Mouse (Mus musculus): Measurements from ENCODE around the gene Gpc4. TPM values are rescaled to one million over a fixed set of nuclear protein-coding genes. Genes with fewer than 3 reads are reported as not detected.

Gene Gpc4
- 100 to 1,000 TPM; 215 to 219 TPM for total RNA-seq (2021)
- long read RNA-seq, experiment 1, transcript Gpc4-201 (9 exons, 2,651 nt) = major isoform, 207 of 220 reads
- long read RNA-seq, experiment 1, partial matches to known transcripts = 11 of 220 reads
- long read RNA-seq, experiment 1, other reads (novel, unspliced or antisense) = 2 of 220 reads
- long read RNA-seq, experiment 2, transcript Gpc4-201 (9 exons, 2,651 nt) = major isoform, 266 of 277 reads
- long read RNA-seq, experiment 2, partial matches to known transcripts = 9 of 277 reads
- long read RNA-seq, experiment 2, other reads (novel, unspliced or antisense) = 2 of 277 reads

DNA sequence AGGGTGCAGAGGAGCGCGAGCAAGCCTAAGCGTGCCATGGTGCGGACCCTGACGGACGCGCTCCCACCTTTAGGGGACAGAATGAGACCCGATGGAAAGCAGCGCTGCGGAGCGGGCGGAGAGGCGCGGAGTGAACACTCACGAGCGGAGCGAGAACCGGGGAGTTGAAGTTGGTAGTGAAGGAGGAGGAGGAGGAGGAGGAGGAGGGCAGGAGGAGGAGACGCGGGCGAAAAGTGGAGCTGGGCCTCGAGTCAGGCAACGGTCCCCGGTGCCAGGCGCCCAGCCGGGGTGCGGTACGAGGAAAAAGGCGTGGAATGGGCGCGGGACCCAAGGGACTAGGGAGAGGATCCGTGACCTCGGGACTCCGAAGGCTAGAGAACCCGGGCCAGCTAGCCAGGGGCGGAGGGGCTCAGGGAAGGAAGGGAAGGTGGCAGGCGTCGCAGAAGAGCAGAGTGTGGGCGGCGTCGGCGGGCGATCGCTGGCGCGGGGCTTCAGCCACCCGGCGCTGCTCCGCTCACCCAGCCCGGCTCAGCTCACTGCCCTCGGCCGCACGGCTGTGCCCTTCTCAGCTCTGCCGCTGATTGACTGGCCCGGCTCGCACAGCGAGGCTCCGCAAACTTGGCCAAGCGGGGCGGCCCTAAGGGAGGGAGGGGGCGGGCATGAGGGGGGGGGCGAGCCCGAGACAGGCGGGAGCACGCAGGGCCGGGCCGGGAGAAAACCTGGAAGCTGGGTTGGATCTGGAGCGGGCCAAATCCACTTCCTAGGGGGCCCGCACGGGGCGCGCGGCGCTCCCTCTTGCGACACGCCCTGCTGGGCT lies at the start of gene Gpc4:
Gene Gpc4, minus strand, starts transcription at position 515 of the 817 bp plus-strand sequence.
- peak; percentile 63 to 78 for DNase-seq (ENCODE audit: low spot score in 2 of 2)

DNA sequence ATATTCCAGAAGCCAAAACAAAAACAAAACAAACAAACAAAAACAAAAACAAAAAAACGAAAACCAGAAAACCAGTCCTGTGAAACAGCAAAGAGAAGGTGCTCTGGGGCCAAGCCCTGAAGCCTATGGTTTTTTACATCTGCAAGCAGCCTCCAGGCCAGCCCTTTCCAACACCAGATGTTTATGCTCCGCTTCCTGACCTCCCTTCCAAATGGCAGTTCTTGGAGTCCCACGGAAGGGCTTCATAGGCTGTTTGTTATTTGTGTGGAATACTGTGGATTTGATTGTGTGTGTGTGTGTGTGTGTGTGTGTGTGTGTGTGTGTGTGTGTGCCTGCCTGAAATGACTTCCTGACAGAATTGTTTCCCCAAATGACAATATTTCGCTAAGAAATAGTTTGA lies 47.8 kb upstream of the Gpc4 start:
- no peak for DNase-seq (ENCODE audit: low spot score in 2 of 2)

DNA sequence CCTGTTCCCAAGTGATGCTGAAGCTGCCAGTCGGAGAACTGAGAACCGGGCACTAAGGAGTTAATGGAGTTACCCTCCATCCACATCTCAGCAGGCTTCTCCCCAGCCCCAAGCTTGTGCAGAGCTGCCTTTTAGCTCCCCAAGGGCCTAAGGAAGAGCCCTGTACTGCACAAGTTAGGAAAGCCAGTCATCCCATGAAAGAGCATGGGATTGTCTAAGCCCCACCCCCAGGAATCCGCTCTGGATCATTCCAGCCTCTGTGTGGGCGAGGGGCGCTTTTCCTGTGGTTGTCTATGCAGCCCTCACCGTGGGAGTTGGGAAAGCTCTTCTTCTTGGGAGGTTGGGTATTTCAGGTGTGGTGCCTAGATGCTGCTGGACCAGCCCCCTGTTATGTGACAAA lies 34.8 kb upstream of the Gpc4 start:
- no peak for DNase-seq (ENCODE audit: low spot score in 2 of 2)

DNA sequence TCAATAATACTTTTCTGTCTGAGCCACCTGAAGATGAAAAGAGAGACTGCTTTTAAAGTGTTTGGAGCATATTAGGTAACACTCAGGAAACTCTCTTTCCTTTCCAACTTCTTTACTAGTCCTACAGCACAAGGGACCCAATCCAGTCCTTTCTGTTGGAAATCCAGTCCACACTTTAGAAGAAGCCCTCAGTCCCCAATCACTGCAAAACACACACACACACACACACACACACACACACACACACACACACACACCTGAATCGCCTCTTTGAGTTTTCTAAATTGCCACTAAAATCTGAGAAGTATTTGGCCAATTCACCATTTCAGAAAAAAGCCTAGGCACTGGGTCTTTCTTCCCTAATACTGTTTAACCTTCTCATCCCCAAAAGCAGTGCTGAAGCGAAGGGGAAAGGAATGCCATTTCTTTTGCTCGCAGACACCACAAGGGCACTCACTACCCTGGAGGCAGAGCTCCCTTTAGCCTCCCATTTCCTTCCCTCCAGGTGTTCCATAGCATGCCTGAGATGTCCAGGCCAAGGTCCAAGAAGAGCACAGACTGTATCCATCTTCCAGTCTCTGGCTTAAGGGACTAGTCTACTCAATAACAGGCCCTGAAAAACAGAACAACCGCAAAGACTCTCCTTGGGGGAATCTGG lies 28.4 kb upstream of the Gpc4 start:
- no peak for DNase-seq (ENCODE audit: low spot score in 2 of 2)

DNA sequence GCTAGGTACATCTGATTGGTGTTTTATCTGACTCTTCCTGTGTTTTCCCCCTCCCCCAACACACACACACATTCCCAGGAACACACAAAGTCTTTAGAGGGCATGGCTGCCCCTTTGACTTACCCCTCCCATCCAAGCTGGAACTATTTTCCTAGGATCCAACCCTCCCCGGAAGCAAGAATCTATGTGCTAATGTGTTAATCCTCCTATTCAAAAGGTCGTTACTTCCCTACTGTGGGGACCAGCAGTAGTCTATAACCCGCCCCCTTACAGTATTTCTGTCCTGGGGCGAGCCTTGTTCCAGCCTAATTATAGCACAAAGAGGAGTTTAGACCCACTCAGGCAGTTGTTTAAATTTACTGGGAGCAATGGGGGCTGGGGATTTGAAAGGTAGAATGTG lies 24.0 kb upstream of the Gpc4 start:
- DNase-seq (ENCODE audit: low spot score in 2 of 2) = no peak

DNA sequence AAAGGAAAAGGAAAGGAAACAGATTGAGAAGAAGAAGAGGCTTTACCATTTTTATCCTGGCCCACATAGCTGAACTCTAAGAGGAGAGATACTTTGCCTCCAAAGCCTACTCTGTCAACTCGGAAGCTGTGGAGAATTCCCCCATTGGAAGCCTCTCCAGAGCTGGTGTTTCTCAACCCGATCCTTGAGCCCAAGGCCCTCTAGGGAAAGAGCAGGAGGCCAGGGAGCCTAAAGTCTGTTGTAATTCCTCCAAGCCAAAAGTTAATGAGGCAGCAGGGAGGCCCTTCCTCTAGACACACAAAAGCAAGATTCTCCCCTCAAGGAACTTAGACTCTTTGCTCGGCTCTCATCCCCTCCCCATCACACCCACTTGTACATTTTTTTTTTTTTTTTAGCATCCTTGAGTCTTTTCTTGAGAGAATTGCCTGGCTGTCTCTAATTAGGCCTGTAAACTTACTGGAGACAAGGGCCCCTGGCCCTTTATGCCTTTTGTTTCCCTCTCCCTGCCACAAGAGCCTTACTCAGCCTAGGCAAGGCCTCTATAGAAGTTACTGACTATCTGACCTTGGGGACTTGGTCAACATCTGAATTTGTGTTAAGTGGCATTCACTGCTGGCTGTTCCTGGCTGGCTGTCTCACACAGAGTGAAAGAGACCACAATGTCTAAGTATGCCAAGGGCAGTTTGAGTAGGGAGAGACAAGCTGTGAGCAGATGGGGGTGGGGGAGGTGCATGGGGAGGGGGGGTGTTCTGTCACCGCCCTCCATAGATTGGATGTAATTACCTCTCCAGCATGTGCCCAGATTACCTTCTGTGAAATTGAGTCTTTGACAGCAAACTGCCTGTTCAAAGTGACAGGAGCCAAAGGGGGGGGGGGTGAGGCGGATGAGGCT lies 18.7 kb upstream of the Gpc4 start:
- DNase-seq (ENCODE audit: low spot score in 2 of 2) = no peak

DNA sequence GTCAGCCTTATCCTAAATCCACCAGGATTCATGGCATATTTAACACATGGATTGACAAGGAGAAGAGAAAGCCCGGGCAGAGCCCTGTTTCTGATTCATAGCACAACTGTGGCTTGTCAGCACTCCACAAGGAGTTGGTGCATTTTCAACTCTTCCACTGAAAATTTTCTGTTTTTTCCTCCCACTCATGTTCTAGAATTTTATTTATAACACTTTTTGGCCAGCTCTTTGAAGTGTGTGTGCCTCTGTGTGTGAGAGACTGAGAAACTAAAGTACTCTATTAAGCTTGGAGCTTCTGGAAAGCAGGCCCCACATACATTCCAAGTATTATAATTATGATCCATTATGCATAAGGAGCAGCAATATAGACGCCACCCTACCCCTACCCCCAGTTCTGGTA lies 16.3 kb upstream of the Gpc4 start:
- no peak for DNase-seq (ENCODE audit: low spot score in 2 of 2)

DNA sequence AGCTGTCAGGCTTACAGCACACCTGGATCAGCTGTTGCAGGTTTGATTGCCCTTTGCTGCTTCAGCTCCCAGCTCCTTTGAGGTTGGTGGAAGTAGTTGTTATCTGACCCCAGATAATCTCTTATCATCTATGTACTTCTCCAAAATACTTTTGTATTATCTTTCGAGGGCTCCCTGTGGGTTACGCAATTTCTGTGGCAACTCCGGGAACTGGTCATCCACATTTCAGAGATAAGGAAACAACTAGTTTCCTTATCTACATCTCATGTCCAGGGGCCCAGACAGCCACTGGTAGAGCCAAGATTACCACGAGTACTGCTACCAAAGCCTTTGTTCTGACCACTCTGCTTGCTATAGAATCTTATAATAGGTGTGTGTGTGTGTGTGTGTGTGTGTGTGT lies 12.0 kb upstream of the Gpc4 start:
- DNase-seq (ENCODE audit: low spot score in 2 of 2) = no peak

DNA sequence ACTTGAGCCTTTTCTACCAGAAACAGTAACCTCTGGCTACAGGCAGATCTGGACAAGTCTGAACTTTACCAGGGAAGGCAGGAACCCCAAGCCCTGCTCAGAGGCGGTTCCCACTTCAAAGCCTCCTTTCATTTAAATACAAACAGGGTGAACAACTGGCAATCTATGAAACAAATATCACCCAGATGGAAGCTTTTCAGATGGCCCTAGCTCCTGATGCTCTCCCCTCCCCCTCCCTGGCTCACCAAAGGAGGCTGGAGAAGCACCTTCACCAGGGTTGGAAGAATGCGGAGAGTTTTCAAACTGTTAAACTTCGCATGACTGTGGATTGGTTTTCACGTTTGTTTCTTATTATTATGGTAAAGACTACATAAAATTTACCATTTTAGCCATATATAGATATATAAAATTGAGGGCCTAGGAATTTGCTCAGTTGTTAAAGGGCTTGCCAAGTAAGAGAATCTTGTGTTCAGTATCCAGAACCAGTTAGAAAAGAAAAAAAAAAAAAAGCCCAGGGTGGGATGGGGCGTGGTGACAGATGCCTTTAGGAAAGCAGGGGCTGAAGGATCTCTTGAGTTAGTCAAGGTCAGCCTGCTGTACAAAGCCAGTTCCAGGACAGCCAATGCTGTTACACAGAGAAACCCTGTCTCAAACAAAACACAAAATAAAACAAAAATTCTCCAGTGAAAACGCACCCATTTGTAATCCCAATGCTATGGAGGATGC lies 2.6 kb upstream of the Gpc4 start:
- no peak for DNase-seq (ENCODE audit: low spot score in 2 of 2)

DNA sequence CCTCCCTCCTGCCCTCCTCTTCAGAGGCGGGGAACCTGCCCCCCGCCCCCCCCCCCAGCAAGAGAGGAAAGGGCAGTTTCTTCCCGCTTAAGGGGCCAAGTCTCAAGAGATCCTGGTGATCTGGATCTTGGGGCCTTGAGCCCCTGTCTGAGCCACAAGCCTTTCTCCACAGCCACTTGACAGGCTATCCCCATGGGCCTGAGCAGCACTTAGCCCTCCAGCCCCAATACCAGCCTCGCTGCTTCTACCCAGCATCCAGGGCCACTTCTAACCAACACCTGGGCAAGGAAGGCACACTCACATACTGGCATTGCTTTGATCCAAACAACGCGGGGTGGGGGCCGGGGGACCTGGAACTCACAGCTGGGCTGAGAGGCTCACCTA lies 495 bp upstream of the Gpc4 start:
- no peak for DNase-seq (ENCODE audit: low spot score in 2 of 2)

DNA sequence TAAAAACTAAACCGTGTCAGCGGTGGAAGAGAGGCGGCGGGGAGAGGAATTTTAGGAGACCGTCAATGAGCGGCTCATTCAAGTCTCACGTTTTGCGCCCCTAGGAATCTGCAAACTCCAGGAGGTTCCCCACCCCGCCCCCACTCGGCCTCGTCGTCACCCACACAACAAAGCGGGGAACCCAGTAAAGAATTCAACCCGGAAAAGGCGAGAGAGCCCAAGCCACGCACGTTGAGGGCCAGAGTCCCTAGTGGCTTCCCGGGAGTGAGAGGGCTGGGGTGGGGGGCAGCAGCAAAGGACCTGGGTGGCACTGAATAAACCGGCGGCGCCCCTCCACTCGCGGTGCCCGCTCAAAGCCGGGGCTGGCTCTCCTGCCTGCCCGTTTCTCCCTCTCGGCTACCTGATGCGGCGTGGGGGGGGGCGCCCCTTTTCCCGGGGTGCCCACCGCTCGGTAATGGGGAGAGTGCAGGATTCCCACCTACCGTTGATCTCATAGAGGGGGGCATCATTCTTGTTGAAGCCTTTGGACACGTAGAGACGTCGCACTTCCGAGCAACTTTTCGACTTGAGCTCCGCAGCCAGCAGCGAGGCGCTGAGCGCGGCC lies 816 bp downstream of the Gpc4 start:
- peak; percentile 13 to 20 for DNase-seq (ENCODE audit: low spot score in 2 of 2)

DNA sequence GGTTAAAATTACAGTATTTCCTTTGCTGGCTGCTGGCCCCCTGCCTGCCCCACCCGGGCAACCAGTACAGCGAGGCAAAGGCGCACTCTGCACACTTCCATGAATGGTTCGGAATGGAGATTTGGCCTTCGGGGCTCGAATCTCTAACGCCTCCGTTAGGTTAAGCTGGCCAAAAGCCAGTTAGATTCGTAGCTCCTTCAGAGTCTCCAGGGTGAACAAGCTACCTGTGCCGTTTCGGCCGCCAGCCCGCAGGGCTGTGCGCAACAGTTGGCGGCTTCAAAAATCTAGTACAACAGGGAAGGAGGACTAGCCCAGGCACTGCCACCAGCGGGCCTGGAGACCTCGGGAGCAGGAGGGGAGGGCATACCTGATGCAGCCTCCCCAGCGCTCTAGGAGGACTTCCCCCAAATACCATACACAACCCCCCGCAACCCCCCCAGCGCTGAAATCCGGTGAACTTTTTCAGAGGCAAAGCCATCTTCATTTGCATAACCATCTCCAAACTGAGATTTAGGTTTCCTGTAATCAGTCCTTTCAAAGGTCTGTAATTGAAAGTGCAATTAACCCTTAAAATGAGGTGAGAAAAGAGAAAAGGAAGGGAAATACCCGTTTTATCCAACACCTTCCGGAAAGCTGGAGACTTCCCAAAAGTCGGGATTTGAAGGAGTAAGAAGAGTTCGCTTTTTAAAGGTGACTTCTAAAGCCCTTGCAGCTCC lies 1.5 kb downstream of the Gpc4 start:
- DNase-seq (ENCODE audit: low spot score in 2 of 2) = peak in 1 of 2 experiments; percentile 14

DNA sequence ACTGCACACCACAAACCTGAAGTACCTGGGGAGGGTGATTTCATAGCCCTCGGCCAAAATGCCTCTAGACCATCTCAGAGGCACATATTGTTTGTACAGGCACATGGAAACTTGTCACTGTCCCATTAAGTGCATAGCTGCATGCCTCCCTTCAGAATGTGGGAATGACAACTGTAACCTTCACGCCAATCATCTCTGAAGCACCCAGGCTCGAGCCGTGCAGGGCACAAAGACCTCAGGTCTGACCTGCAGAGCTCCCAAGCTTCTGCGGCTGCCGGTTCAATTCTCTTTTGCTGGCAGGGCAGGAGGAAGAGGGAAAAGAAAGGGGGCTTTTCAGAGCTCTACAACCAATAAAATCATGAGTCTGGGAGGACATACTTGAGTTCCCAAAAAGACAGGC lies 2.3 kb downstream of the Gpc4 start:
- no peak for DNase-seq (ENCODE audit: low spot score in 2 of 2)

DNA sequence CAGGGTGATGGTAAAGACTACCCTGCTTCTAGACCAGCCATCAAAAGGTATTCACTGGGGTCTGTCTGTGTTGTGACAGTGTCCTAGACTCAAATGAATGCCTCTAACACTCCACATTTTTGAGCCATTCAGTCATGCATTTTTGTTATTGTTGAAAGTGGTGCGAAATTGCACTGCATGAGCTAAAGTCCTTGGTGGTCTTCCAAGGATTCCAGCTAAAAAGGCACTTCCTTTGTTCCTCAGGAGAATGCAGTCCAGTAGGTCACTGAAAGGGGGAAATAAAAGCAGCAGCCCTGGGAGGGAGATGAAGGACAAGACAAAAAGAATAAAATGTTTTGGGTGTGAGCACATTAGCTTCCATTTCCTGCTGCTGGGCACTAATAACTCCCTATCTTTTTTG lies 2.8 kb downstream of the Gpc4 start:
- DNase-seq (ENCODE audit: low spot score in 2 of 2) = no peak

DNA sequence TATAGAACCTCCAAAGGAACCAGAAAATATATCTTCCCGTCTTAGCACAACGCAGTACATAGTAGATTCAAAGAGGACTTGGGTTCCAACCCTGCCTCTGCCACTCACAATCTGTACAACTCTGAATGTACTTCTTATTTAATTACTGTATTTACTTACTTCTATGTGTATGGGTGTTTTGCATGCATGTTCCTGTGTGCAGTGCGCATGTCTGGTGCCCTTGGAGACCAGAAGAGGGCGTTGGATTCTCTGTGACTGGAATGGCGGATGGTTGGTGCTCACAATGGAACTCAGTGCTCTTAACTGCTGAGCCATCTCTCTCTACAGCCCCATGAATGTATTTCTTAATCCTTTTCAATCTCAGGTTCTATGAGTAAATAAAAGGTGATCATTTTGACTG lies 5.4 kb downstream of the Gpc4 start:
- DNase-seq (ENCODE audit: low spot score in 2 of 2) = no peak

DNA sequence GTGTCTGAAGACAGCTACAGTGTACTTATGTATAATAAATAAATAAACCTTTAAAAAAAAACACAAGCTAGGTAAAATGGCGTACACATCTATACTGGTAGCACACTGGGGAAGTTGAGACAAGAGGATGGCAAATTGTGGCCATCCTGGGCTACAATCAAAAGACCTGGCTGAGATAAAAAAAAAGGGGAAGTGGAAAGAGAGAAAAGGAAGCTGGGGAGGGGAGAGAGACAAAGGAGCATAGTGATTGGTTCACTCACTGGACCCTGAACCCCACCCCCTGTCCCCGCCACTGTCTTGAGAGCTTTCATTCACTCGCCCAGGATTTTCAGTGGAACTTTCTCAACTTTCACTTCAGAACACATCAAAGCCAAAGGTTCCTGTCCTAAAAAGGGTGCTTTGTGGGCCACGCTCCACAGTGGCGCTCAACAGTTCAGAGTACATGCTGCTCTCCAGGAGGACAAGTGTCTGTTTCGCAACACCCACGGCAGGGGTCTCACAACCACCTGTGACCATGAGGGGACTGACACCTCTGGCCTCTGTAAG lies 9.6 kb downstream of the Gpc4 start:
- no peak for DNase-seq (ENCODE audit: low spot score in 2 of 2)

DNA sequence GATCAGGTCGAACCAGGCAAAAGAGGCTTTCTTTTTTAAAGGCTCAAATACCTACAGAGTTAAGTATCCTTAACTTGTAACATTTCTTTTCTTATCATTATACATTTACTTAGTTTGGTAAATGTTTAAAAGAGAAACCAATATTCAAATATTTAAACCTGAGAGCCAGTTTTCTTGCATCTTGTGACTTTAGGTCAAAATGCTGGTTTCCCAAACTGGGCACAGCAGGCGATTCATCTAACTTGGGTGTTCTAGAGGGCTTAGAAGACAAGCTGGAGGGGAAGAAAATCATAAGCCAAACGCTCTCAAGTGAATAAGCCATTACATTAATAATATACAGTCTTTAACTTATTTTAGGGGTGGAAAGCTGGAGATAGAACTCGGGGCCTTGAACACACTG lies 10.2 kb downstream of the Gpc4 start:
- no peak for DNase-seq (ENCODE audit: low spot score in 2 of 2)

DNA sequence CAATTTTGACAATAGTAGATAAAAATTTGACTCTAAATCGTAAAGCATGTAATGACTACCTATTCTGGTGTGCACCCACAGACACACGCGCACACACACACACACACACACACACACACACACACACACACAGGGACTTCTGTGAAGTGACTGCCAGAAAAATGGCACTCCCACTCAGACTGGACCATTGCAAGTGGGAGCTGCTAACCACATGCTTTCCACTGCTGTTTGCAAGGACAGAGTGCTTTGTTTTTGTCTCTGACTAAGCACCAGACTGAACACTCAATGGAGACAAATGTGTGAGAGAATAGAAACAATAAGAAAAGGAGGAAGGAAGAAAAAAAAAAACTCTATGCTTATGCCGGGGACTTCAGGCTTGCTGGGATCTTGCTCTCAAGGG lies 11.6 kb downstream of the Gpc4 start:
- DNase-seq (ENCODE audit: low spot score in 2 of 2) = no peak

DNA sequence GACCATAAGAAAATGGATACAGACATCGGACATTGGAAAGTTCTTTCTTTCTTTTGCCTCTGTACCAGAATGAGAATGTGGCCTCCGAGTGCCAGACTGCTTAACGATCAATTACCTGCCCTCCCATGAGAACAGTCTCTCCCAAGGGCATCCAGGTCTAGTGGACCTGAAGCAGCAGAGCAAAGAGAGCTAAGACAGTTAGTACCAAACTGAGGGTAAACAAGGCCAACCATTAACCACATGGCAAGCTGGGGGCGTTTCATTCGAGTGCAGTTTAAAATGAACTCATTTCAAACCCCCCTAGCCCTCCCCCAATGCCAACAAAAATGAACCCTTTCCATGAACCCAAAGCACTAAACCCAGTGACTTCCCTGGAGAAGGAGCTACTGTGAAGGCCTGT lies 12.1 kb downstream of the Gpc4 start:
- no peak for DNase-seq (ENCODE audit: low spot score in 2 of 2)

All from gastrocnemius, postnatal 4 days (tissue).